Mouse (Mus musculus) G1E-ER4 (cell line): ENCODE data around the gene Tefm. TPM values are rescaled to one million over a fixed set of nuclear protein-coding genes. Genes with fewer than 3 reads are reported as not detected.

ENCODE experiments used
- GATA1 ChIP-seq: IDR thresholded peaks from one replicate; pipeline ENCODE4 v1.8.0; 2012; ENCODE audit warnings: low read length, inconsistent platforms
- polyA plus RNA-seq: library from polyadenylated mRNA; stranded (reverse); fragments of >175 nt; gene quantifications from 2 replicates; pipeline ENCODE4 v1.2.3, GENCODE M21; 2012

The Tefm gene
- 1.1 TPM in 2 replicates for polyA plus RNA-seq

GRCm38 (mm10) chr11:80141825-80142521 lies at the start of gene Tefm:
Gene Tefm (minus strand): TSS chr11:80142175.
- no peak for TF ChIP-seq GATA1

DNA sequence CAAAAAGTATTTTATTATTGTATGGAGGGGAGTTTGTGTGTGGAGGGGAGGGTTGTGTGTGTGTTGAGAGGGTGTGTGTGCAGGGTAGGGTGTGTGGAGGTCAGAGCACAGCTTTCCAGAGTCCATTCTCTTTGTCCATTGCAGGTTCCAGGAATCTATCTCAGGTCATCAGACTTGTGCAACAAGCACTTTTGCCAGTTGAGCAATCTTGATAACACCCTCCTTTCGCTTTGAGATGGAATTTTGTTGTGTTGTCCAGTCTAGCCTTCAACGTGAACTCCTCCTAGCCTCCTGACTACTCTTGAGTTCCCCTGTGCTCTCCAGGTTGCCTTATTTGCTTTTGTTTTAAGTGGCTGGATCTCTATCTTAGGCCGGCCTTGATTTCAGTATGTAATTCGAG lies 48.3 kb upstream of the Tefm start:
- no peak for TF ChIP-seq GATA1

- TF ChIP-seq GATA1, result no peak
Measured at GRCm38 (mm10) chr11:80184531-80185071, 42.6 kb upstream of the Tefm start.

DNA sequence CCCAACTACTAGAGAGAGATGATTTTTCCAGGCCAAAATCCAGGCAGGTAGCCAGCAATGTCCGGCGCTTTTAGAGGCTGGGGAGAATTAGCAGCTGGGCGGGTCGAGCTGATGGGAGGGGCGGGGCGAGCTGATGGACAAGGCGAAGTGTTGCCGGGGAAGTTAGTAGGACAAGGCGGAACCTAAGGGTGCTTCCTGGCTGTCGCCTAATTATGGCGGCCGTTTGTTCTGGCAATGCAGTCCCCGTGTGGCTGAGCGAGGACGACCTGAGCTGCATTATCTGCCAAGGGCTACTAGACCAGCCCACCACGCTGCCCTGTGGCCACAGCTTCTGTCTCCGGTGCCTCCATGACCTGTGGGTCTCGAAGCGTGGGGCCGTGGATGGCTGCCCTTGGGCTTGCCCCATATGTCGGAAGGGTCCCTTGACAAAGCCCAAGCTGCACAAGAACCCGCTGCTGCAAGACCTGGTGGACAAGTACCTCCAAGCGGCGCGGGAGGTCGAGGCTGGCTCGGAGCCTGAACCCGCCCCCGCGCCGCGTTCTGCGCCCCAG lies 41.8 kb upstream of the Tefm start, which contains the start of gene Rnf135:
Gene Rnf135, plus strand, starts transcription at position 147 of the 551 bp plus-strand sequence.
- TF ChIP-seq GATA1, result no peak

DNA sequence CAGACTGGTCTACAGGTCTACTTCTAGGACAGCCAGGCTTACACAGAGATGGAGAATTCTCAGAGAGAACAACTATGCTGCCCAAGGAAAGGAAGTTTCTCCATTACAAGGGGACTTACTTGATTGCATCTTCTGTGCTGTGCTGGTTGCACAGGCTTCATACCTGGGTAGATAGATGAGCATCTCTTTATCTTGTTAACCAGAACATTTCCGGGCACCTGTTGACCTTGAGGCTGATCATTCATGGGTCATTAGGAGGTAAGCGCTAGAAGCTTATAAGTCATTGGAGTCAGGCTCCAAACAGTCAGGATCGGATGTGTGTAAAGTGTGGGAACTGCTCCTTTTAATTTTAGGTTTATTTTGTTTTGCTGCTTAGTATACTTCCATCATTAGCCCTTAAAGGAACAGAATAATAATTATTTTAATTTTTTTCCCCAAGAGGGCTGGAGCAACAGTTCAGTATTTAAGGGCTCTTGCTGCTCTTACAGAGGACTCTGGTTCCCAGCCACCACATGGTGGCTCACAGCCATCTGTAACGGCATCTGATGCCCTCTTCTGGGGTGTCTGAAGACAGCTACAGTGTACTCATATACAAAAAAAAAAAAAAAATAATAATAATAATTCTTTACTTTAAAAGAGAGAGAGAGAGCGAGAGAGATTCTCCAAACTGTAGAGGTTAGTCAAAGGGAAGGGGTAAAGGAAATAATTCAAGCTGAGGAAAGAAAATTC lies 39.2 kb upstream of the Tefm start:
- TF ChIP-seq GATA1, result no peak

- no peak for TF ChIP-seq GATA1
Measured at GRCm38 (mm10) chr11:80178316-80178715, 36.3 kb upstream of the Tefm start.

DNA sequence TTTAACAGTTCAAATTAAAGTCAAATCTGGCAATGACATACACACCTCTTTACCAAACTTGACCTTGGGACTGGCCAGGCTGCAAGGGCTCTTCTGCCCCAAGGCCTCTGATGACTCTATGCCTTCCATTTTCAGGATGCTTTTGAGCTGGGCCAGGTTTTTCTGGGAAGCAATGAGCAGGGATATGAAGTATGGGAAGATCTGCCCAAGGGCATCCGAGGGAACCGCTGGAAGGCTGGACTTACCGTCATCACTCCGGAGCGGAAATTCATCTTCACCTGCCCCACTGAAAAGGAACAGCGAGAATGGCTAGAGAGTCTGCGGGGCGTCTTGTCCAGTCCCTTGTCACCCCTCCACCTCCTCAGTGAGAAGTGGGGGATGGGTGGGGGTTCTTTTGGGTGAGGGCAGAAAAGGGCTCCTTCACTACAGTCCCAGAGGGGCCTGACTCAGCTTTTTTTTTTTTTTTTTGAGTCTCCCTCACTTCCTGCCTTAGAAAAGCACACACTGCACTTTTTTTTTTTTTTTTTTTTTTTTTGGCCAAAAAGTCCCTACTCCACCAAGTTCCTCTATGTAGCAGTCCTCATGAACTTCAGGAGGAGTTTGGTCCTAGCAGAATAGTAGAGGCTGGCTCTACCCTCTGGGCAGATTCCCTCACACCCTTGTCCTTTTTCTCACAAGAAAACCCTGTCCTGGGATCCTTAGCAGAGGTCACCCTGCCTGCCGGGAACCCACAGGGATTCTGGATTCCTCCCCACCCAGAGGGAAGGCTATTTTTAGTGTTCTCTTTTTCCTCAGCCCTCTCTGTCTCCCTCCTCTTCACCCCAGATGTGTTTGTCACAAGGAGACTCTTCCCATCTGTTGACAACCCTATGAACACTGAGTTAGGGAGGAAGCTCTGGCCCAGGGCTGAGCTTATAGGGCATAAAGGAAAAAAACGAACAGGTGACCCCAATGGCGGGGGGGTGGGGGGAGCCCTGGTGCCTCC lies 35.2 kb upstream of the Tefm start:
- no peak for TF ChIP-seq GATA1

- TF ChIP-seq GATA1, result no peak
Measured at GRCm38 (mm10) chr11:80173963-80174670, 32.1 kb upstream of the Tefm start.

- no peak for TF ChIP-seq GATA1
Measured at GRCm38 (mm10) chr11:80171884-80172283, 29.9 kb upstream of the Tefm start.

GRCm38 (mm10) chr11:80170351-80170750 lies 28.4 kb upstream of the Tefm start:
- no peak for TF ChIP-seq GATA1

- no peak for TF ChIP-seq GATA1
Measured at GRCm38 (mm10) chr11:80169629-80170028, 27.7 kb upstream of the Tefm start.

DNA sequence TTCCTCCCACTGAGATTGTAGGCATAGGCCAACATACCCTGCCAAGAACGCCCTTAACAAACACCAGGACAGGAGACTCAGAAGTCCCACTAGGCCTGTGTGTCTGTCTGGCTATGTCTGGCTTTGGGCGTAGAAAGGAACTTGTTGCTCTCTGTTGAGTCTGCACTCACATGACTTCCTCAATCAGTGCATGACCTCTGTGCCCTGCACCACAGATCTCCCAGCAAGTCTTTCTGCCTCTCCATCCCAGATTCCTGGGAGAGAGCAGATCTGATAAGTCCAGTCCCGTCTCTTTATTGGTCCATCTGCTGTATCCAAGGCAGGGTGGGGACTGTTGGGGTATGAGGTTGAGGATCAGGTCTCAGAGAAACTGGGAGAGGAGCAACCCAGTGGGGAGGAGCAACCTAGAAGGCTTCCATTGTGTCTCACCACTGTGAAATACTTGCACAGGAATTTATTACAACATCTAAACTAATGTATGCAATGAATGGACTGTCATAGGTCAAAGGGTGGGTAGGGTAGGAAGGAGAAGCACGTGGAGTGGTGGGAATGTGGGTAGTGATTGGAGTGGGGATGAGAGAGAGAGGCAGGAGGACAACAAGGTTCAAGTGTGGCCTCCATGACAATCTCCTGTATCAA lies 26.8 kb upstream of the Tefm start:
- TF ChIP-seq GATA1, result no peak

DNA sequence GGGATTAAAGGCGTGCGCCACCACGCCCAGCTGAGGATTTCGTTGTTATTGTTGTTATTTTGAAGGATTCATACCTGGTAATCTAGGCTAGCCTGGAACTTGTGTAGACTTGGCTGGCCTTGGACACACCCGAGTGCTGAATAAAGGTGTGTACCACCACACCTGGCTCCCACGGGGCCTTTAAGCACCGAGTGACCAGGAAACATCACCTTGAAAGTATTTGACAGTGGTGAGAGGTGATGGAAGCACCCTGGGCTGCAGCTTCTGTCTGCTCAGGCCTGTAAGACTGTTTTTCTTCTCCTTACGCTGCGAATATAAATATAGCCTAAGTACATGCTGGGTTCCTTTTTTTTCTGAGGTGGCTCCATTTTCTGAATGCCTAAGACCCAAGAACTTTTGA lies 26.1 kb upstream of the Tefm start:
- no peak for TF ChIP-seq GATA1

DNA sequence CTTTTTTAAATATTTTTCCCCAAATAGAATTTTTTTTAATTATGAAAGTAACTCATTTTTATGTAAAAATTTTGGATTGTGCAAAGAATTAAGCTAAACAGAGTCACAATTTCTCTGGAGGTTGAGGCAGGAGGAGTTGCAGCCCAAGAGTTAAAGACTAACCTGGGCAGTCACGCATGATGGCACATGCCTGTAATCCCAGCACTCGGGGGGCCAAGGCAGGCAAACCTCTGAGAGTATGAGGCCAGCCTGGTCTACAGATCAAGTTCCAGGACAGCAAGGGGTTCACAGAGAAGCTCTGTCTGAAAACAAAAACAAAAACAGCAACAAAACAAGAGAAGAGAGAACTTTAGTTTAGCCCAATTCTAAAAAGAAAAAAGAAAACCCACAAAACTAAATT lies 22.2 kb upstream of the Tefm start:
- TF ChIP-seq GATA1, result no peak
